Mouse (Mus musculus): ENCODE measurements around the gene Cyp2f2.

Gene Cyp2f2

DNA sequence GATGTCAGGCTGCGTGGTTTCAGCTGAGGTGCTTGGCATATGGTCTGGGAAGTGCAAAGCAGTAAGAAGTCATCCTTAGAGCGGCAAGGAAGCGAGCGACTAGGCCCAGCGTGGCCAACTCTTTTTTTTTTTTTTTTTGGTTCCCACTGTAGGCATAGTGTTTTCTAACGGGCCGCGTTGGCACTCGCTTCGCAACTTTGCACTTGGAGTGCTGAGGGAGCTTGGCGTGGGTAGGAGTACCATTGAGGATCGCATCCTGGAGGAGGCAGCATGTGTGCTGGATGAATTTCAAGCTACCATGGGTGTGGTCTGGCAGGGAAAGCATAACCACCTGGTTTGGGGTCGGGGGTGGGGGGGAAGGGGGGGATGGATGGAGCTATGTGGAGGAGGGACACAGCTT, 36.3 kb downstream of the Cyp2f2 start:
- DNase-seq (ENCODE audit: low spot score), result no peak

DNA sequence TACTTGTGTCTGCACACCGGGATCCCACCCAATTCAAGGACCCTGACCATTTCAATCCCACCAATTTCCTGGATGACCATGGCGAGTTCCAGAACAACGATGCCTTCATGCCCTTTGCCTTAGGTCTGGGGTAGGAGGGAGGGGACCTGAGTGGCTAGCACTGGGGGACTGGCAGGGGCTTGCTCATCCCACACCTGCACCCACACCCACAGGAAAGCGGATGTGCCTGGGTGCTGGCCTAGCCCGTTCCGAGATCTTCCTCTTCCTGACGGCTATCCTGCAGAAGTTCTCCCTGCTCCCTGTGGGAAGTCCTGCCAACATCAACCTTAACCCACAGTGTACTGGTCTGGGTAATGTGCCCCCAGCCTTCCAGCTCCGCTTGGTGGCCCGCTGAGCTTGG, 38.5 kb downstream of the Cyp2f2 start:
- no peak for DNase-seq (ENCODE audit: low spot score)

GRCm38 (mm10) chr7:27159256-27159655, 39.5 kb downstream of the Cyp2f2 start:
- no peak for DNase-seq (ENCODE audit: low spot score)

DNA sequence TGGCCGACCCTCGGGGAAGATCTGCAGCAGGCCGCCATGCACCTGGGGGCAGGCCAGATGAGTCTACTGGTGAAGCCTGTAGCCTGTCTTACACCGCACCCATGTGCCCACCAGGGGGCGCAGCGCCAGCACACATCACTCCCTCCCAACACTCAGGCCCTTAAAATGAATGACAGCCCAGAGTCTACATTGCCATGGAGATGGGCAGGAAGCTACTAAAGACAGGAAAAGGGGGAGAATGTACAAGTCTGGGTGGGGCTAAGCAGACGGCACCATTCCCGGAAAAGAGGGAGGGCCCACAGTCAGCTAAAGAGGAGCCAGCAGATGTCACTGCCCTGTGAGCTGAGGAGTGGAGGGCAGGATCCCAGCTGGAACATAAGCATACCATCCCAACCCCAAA, 40.2 kb downstream of the Cyp2f2 start:
- DNase-seq (ENCODE audit: low spot score), result peak; percentile 81

- DNase-seq (ENCODE audit: low spot score), result no peak
These were observed 41.2 kb downstream of the Cyp2f2 start for GRCm38 (mm10) chr7:27160921-27161320.

DNA sequence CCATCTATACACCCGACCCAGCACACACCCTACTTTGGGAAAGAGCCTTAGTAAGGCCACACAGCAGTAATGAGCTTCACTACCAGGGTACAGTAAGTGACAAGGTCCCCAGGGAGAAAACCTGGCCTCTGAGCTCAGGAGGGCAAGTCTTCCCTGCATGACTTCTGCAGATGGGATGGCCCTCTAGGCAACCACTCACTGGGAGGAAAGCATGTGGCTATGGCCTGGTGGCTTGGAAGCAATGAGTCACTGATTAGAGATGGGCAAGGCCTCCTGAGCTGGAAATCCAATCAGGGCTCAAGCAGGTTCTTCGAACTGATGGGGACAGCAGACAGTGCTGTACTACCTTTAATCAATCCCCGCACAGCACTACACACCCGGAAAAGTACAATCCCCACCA, 42.0 kb downstream of the Cyp2f2 start:
- no peak for DNase-seq (ENCODE audit: low spot score)

GRCm38 (mm10) chr7:27162780-27163449, 43.2 kb downstream of the Cyp2f2 start:
- no peak for DNase-seq (ENCODE audit: low spot score)

DNA sequence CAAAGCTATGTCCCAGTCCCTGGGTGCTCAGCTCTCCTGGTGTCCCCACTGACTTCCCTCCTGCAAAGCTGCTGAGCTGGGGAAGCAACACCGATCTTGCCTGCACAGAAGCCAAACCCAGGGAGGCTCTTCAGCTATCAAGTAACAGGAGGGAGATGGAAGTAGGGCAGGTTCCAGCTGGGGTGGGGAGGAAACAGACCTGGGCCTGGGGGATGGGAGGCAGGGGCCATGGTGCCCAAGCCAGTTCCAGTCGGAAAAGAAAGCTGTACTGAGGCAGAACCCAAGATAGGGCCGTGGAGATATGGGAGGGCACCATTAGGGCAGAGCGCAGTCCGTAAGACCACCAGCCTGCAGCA, 43.7 kb downstream of the Cyp2f2 start:
- DNase-seq (ENCODE audit: low spot score), result no peak

- DNase-seq (ENCODE audit: low spot score), result no peak
These were observed 44.6 kb downstream of the Cyp2f2 start for GRCm38 (mm10) chr7:27164112-27164947.

DNA sequence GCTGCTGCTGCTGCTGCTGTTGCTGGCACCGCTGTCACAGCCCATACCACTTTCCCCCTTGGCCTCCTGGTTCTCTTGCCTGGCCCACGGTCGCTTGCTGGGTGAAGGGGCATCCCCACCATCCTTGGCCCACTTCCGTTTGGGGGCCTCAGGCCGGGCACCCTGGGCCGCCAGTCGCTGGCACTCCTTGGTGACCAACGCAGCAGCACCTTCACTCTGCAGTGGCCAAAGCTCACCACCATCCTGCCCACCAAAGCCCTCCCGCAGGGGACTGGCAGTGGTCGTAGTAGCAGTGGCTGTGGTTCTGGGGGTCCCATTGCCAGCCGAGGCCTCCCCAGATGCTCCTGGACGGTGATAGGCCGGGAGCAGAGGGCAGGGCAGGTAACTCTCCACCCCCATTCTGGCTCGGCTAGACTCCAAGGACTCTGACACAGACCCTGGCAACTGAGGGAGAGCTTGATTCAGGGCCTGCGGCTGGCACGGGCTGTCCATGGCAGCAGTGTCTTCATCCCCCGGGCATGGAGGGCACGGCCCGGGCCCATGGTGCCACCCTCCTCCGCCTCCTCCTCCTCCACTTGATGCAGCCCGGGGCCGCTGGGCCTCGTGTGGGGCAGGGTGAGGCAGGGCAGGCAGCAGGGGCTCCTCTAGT, 45.4 kb downstream of the Cyp2f2 start:
- peak; percentile 50 for DNase-seq (ENCODE audit: low spot score)

DNA sequence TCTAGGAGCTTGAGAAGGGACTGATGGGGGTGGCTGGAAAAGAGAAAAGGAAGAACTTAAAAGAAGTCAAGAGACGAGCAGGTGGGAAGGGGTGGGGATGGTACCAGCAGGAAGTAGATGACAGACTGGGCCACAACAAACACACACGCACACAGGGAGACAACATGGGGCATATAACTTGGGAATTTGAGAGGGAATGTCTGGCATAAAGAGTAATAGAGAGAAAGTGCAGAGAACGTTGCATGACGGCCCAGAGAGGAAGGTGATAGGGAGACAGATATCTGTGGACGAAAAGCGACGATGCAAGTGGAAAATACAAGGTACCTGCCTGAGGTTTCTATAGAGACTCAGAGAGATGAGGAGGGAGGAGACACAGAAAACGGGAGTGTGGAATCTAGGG, 46.0 kb downstream of the Cyp2f2 start:
- DNase-seq (ENCODE audit: low spot score), result no peak

GRCm38 (mm10) chr7:27166229-27166613, 46.5 kb downstream of the Cyp2f2 start:
- peak; percentile 88 for DNase-seq (ENCODE audit: low spot score)

DNA sequence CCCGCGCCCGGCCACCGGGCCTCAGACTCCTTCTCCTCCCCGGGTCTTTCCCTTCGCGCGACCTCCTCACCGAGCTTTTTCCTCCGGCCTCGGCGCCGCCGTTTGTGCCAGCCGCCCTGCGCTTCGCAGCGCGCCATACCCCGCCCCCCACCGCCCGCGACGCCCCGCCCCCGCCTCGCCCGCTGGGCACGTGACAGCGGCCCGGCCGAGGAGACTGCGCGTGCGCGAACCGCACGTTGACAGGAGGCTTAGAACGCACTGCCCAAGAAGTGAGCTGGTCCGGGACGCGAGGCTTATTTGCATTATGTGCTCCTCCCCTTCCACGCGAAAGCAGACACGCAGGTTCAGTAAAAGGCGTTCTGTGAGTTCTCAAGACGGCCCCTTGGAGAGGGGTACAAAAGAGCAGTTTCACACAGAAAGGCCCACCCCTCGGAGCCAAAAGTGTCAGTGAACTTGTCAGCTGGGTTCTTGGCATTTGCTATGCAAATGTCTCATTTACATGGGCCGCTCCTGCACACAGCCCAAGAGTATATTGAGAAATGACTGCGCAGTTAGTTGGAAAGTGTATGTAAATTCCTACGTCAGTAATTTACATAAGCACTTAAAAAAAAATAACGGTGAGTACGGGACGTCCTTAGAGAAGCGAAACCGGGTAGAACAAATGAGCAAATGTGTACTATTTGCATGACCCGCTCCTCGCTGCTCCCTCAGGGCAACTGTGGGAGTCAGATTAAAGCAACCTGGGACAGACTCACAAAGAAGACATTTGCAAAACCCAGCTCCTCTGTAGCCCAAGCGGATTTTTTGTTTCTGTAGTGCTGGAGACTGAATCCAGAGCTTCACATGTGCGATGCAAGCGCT, 47.1 kb downstream of the Cyp2f2 start, which contains the start of gene Egln2:
Gene Egln2 (minus strand): TSS at position 189 of the 861 bp plus-strand sequence.
- peak; percentile 93 for DNase-seq (ENCODE audit: low spot score)

- no peak for DNase-seq (ENCODE audit: low spot score)
These were observed 47.9 kb downstream of the Cyp2f2 start for GRCm38 (mm10) chr7:27167475-27168094.

GRCm38 (mm10) chr7:27168371-27168770, 48.7 kb downstream of the Cyp2f2 start:
- no peak for DNase-seq (ENCODE audit: low spot score)

GRCm38 (mm10) chr7:27170981-27171380, 51.3 kb downstream of the Cyp2f2 start:
- DNase-seq (ENCODE audit: low spot score), result no peak

GRCm38 (mm10) chr7:27174496-27174895, 54.8 kb downstream of the Cyp2f2 start:
- DNase-seq (ENCODE audit: low spot score), result no peak

- DNase-seq (ENCODE audit: low spot score), result no peak
These were observed 55.2 kb downstream of the Cyp2f2 start for GRCm38 (mm10) chr7:27174896-27175295.

- DNase-seq (ENCODE audit: low spot score), result no peak
These were observed 58.2 kb downstream of the Cyp2f2 start for GRCm38 (mm10) chr7:27177942-27178323.

DNA sequence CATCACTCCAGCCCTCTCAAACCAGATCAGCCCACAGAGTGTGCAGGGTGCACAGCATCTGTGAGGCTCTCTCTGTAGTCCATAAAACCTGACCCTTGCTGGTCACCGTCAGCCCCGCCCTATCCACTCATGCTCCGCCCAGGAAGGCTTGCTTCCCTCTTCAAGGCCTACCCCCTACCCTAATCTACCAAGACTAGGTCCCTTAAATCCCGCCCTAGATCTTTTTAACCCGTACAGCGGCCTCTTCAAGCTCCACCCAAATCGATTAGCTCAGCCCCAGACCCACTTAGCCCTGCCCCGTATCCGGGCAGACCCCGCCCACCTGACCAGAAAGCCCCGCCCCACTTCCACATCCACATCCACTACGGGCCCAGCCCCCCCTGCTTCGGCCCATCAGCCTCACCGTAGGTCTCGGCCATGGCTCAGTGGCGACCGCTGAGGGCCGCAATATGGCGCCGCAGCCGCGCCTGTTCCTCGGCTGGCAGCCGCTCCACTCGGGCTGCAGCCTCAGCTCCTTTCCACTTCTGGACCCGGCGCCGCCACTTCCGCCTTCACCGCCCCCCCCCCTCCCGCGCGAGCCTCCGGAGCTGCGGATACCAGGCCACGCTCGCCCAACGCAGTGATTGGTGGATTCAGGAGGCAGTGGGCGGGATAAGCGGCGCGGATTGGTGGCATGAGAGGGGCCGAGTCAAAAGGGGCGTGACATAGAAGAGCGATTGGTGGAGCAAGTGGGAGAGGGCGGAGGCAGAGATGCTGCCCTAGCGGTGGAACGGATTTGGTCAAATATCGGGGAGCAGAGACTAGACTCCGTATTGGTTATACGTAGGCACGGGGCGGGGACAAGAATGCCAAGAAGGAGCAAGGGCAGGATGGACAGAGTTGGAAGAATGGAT, 58.9 kb downstream of the Cyp2f2 start, which contains the start of gene Rab4b:
Gene Rab4b (minus strand): TSS at position 573 of the 893 bp plus-strand sequence.
- peak; percentile 98 for DNase-seq (ENCODE audit: low spot score)
